Mouse (Mus musculus) ES-Bruce4 (cell line): ENCODE measurements around the gene Cyp8b1.

ENCODE experiments used
- CTCF ChIP-seq: IDR thresholded peaks from one replicate; pipeline ENCODE4 v1.8.1; 2011; ENCODE audit warnings: low read depth, low read length
- EP300 ChIP-seq: IDR thresholded peaks from 2 replicates; pipeline ENCODE4 v1.6.1; 2011; ENCODE audit warnings: low read depth, low read length; ENCODE audit not compliant: insufficient read depth
- POLR2A ChIP-seq: IDR thresholded peaks from one replicate; pipeline ENCODE4 v1.8.1; 2011; ENCODE audit warnings: low read length; ENCODE audit not compliant: insufficient read depth

DNA sequence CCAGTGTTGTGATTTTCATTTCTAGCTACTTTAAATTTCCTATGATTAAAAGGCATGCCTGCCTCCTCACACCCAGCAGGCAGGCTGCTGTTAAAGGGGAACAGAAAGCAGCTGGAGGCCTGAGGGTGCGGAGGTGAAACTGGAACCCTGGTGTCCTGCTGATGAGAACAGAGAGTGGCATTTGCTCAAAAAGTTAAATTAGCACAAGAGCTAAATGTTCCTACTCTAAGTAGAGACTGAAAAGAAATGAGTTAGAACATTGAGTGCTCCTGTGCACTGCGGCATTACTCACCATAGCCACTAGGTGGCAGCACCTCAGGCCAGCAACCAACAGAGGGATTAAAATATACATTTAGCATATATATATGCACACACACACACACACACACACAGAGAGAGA, 12.4 kb upstream of the Cyp8b1 start:
- peak; percentile 80 for TF ChIP-seq CTCF
- TF ChIP-seq EP300, result no peak
- TF ChIP-seq POLR2A, result no peak
